Mouse (Mus musculus) liver, postnatal 0 days (tissue): ENCODE measurements at regions not wholly inside any gene's neighbourhood (a gene's known extent, or its start where the extent isn't known, plus 50 kb on each side); places are given as distances from the start of the nearest gene placed in this dataset.

Experiments used
- ATAC-seq: fragments of 200-750 bp; cut with Nextera tagmentation; 2 replicates; pipeline ENCODE4 v1.8.0; 2017; ENCODE audit warnings: mild to moderate bottlenecking, moderate library complexity
- DNase-seq: peaks from one replicate; pipeline ENCODE4 v3.0.0-alpha.2; 2016
- H3K27ac ChIP-seq: fragments of 300-500 bp; sonication (generic); 2 replicates; pipeline ENCODE4 v1.5.1; 2014; ENCODE audit warnings: antibody characterized with exemption, moderate library complexity, mild to moderate bottlenecking, low read depth
- H3K27me3 ChIP-seq: fragments of 300-500 bp; sonication (generic); 2 replicates; pipeline ENCODE4 v1.6.1; 2014; ENCODE audit warnings: low read length, control low read depth, mixed read lengths; ENCODE audit not compliant: insufficient read depth
- H3K36me3 ChIP-seq: fragments of 300-500 bp; sonication (generic); replicated peaks from 2 replicates; pipeline ENCODE4 v1.6.1; 2014; ENCODE audit warnings: mild to moderate bottlenecking, control low read depth, low read length, moderate library complexity, mixed read lengths; ENCODE audit not compliant: insufficient read depth
- H3K4me1 ChIP-seq: fragments of 300-500 bp; sonication (generic); 2 replicates; pipeline ENCODE4 v1.6.1; 2014; ENCODE audit warnings: antibody characterized with exemption, mild to moderate bottlenecking, control low read depth; ENCODE audit not compliant: insufficient read depth
- H3K4me2 ChIP-seq: fragments of 300-500 bp; sonication (generic); 2 replicates; pipeline ENCODE4 v1.6.1; 2014; ENCODE audit warnings: low read depth, mild to moderate bottlenecking, low read length, moderate library complexity, mixed read lengths
- H3K4me3 ChIP-seq: fragments of 300-500 bp; sonication (generic); 2 replicates; pipeline ENCODE4 v1.5.1; 2014; ENCODE audit warnings: low read depth, low read length
- H3K9ac ChIP-seq: fragments of 300-500 bp; sonication (generic); replicated peaks from 2 replicates; pipeline ENCODE4 v1.6.1; 2014; ENCODE audit warnings: mild to moderate bottlenecking, moderate library complexity
- H3K9me3 ChIP-seq: fragments of 300-500 bp; sonication (generic); 2 replicates; pipeline ENCODE4 v1.6.1; 2016; ENCODE audit warnings: mild to moderate bottlenecking, control low read depth, low read length, mixed read lengths
- CTCF ChIP-seq: sonication (generic); IDR thresholded peaks from 2 replicates; pipeline ENCODE4 v1.5.1; 2016; ENCODE audit warnings: antibody characterized with exemption, low read depth
- EP300 ChIP-seq: IDR thresholded peaks from 2 replicates; pipeline ENCODE4 v1.6.1; 2016; ENCODE audit warnings: antibody characterized with exemption, low read depth, mild to moderate bottlenecking
- WGBS: fragments of 180-500 bp; shearing (Covaris S2); extraction: QIAGEN DNeasy Blood & Tissue Kit; methylation state at CpG from one replicate; pipeline ENCODE4 v1.1.7; 2014; ENCODE audit not compliant: insufficient replicate concordance; 5-methylcytosine and 5-hydroxymethylcytosine counted together

DNA sequence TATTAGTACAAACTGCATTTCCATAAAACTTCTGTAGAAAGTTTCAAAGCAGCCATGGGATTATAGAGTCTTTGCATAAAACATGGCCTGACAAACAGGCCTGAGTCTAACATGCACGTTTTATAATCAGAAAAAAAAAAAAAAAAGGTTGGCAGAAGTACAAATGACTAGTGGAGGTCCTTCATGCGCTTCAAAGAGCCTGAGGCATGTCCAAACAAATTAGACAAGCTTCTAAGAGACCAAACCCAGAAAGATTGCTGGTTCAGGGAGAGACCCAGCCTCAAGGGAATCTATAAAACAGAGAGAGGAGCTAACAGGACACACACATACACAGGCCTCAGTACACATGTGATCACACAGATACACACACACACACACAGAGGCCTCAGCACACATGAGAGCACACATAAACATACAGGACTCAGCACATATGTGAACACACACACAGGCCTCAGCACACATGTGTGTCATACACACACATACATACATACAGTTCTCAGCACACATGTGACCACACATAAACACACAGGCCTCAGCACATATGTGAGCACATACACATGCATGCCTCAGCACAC lies 57.0 kb upstream of the Gnaq start:
- WGBS, result 46% methylated on average over 2 of the region's 2 CpGs

GRCm38 (mm10) chr19:16075026-16075425 lies 57.6 kb upstream of the Gnaq start:
- Histone ChIP-seq H3K27me3 (no peaks in the 10 kb centered on the region), H3K4me1 (no peaks in the 10 kb centered on the region), H3K9ac (no peak overlapping the region), H3K9me3 (no peaks in the 10 kb centered on the region), H3K4me3 (no peak overlapping the region), H3K27ac (no peak overlapping the region), H3K36me3 (no peaks in the 10 kb centered on the region), H3K4me2 (no peak overlapping the region)
- WGBS, result 56% methylated on average over 1 of the region's 1 CpGs
- DNase-seq, result no peak
- ATAC-seq, result no peak
- no peak for TF ChIP-seq EP300

More for the DNA sequence above, 57.0 kb upstream of the Gnaq start:
- H3K9me3 ChIP-seq, result no peaks in the 10 kb centered on the region; the same call in 1 of the 2 replicates
- H3K4me2 ChIP-seq, result no peak overlapping the region
- H3K9ac ChIP-seq, result no peak overlapping the region
- no peaks in the 10 kb centered on the region for H3K36me3 ChIP-seq
- no peak overlapping the region for H3K4me3 ChIP-seq
- no peak overlapping the region for H3K27ac ChIP-seq
- TF ChIP-seq EP300 (no peak), CTCF (no peak)
- no peaks in the 10 kb centered on the region for H3K27me3 ChIP-seq
- ATAC-seq (no peak), DNase-seq (no peak)
- no peaks in the 10 kb centered on the region for H3K4me1 ChIP-seq

DNA sequence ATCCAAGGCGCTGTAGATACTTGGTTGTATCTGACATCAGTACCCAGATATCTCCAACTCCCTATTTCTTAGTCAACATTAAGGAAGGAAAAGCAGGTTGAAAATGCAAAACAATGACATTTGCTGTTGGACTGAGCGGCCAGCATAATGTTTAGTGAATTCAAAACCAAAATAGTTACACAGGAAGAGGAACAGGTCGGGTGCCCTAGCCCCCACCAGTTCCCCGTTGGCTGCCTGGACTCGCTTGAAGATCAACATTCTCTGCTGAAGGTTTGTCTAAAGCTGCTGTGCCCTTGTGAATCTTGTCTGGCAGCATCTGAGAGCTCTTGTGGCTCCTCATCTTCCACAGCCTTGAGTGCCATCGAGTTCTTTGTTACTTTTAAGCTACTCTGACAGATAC lies 65.3 kb upstream of the Gnaq start:
- no peak for ATAC-seq
- H3K4me2 ChIP-seq, result no peak overlapping the region
- H3K36me3 ChIP-seq, result no peaks in the 10 kb centered on the region
- peaks cover 6% of the 10 kb centered on the region; the same call in 1 of the 2 replicates for H3K4me1 ChIP-seq
- no peak for DNase-seq
- 44% methylated on average over 6 of the region's 6 CpGs for WGBS
- H3K9ac ChIP-seq, result no peak overlapping the region
- H3K4me3 ChIP-seq, result no peak overlapping the region
- no peaks in the 10 kb centered on the region for H3K9me3 ChIP-seq
- H3K27ac ChIP-seq, result no peak overlapping the region
- H3K27me3 ChIP-seq, result no peaks in the 10 kb centered on the region
- TF ChIP-seq EP300 (no peak), CTCF (no peak)

DNA sequence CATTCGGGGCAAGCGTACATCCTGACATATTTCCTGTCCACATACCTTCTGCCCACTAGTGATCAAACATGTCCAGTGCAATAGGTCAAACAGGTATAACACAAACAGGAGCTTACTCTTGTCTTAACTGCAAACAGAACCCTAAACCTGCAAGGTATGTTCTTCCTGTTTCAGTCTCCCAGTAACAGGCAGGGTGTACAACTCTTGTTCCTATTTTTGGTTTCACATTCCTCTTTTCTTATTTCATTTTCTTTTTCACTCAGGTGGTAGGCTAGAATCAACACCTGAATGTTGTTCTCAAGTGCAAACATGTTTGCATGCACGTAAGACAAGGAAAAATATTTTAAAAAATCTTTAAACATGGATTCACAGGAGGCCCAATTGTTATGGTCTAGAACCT lies 67.7 kb upstream of the Gnaq start:
- ATAC-seq, result no peak
- no peak for TF ChIP-seq CTCF
- TF ChIP-seq EP300, result no peak
- Histone ChIP-seq H3K9me3 (no peaks in the 10 kb centered on the region), H3K4me2 (no peak overlapping the region), H3K27ac (no peak overlapping the region), H3K9ac (no peak overlapping the region), H3K4me1 (peaks cover 6% of the 10 kb centered on the region; the same call in 1 of the 2 replicates), H3K4me3 (no peak overlapping the region), H3K36me3 (no peaks in the 10 kb centered on the region), H3K27me3 (no peaks in the 10 kb centered on the region)
- no peak for DNase-seq
- WGBS, result 71% methylated on average over 3 of the region's 3 CpGs

- 0 out of 2 replicates have a peak overlapping the region, but pooled peaks have one; percentile 0 for H3K4me3 ChIP-seq
- no peak overlapping the region for H3K27ac ChIP-seq
- no peaks in the 10 kb centered on the region for H3K27me3 ChIP-seq
- H3K9me3 ChIP-seq, result no peaks in the 10 kb centered on the region
- no peaks in the 10 kb centered on the region for H3K36me3 ChIP-seq
- H3K4me1 ChIP-seq, result peaks cover 6% of the 10 kb centered on the region; the same call in 1 of the 2 replicates
- TF ChIP-seq CTCF (peak; percentile 88), EP300 (no peak)
- DNase-seq, result peak; percentile 76
- no peak overlapping the region for H3K9ac ChIP-seq
- ATAC-seq, result peak; percentile 65
- 12% methylated on average over 12 of the region's 12 CpGs for WGBS
- H3K4me2 ChIP-seq, result peak overlapping the region; percentile 57
These were observed 68.6 kb upstream of the Gnaq start for GRCm38 (mm10) chr19:16063916-16064580.

GRCm38 (mm10) chr19:16063533-16063915 lies 69.1 kb upstream of the Gnaq start:
- Histone ChIP-seq H3K4me3 (no peak overlapping the region), H3K9ac (no peak overlapping the region), H3K27me3 (no peaks in the 10 kb centered on the region), H3K9me3 (no peaks in the 10 kb centered on the region), H3K36me3 (no peaks in the 10 kb centered on the region), H3K4me1 (peaks cover 6% of the 10 kb centered on the region; the same call in 1 of the 2 replicates), H3K4me2 (peak overlapping the region; percentile 57), H3K27ac (no peak overlapping the region)
- no peak for DNase-seq
- no peak for ATAC-seq
- TF ChIP-seq CTCF (no peak), EP300 (no peak)
- 54% methylated on average over 8 of the region's 8 CpGs for WGBS
